Mouse (Mus musculus): ENCODE data around the gene Mthfd1l.

- TF ChIP-seq CTCF (IDR thresholded peaks at IDR 0.05; ENCODE audit: low read depth) (no peak), EP300 (IDR thresholded peaks at IDR 0.05; ENCODE audit: low read depth) (no peak)
Observed at GRCm38 (mm10) chr10:4125232-4125631, 152.3 kb downstream of the Mthfd1l start.
